Mouse (Mus musculus) embryonic facial prominence, embryonic 14.5 days (tissue): ENCODE measurements around the gene Pex19. TPM values are rescaled to one million over a fixed set of nuclear protein-coding genes. Genes with fewer than 3 reads are reported as not detected.

Experiments
- ATAC-seq: fragments of 200-750 bp; cut with Nextera tagmentation; 2 replicates; pipeline ENCODE4 v1.8.0; 2017; ENCODE audit warnings: low read depth, moderate number of reproducible peaks, moderate TSS enrichment
- DNase-seq: peaks from one replicate; pipeline ENCODE4 v3.0.0-alpha.2; 2015; ENCODE audit warnings: low spot score
- H3K27ac ChIP-seq: fragments of 300-500 bp; sonication (generic); replicated peaks from 2 replicates; pipeline ENCODE4 v1.5.1; 2014; ENCODE audit warnings: low read depth, mild to moderate bottlenecking, low read length, moderate library complexity
- H3K27me3 ChIP-seq: fragments of 300-500 bp; sonication (generic); replicated peaks from 2 replicates; pipeline ENCODE4 v1.6.1; 2014; ENCODE audit warnings: low read length; ENCODE audit not compliant: control insufficient read depth, insufficient read depth
- H3K36me3 ChIP-seq: fragments of 300-500 bp; sonication (generic); 2 replicates; pipeline ENCODE4 v1.6.1; 2014; ENCODE audit warnings: low read length, mixed read lengths; ENCODE audit not compliant: control insufficient read depth, insufficient read depth
- H3K4me1 ChIP-seq: fragments of 300-500 bp; sonication (generic); 2 replicates; pipeline ENCODE4 v1.6.1; 2014; ENCODE audit warnings: antibody characterized with exemption, low read length; ENCODE audit not compliant: control insufficient read depth, insufficient read depth
- H3K4me2 ChIP-seq: fragments of 300-500 bp; sonication (generic); 2 replicates; pipeline ENCODE4 v1.6.1; 2014; ENCODE audit warnings: low read depth, mild to moderate bottlenecking, low read length, moderate library complexity, mixed read lengths
- H3K4me3 ChIP-seq: fragments of 300-500 bp; sonication (generic); 2 replicates; pipeline ENCODE4 v1.5.1; 2014; ENCODE audit warnings: low read depth, mild to moderate bottlenecking, low read length
- H3K9ac ChIP-seq: fragments of 300-500 bp; sonication (generic); 2 replicates; pipeline ENCODE4 v1.6.1; 2014; ENCODE audit warnings: low read depth, mild to moderate bottlenecking, low read length, moderate library complexity, mixed read lengths
- H3K9me3 ChIP-seq: fragments of 300-500 bp; sonication (generic); 2 replicates; pipeline ENCODE4 v1.6.1; 2016; ENCODE audit warnings: low read length; ENCODE audit not compliant: control insufficient read depth
- WGBS: fragments of 180-500 bp; shearing (Covaris S2); extraction: QIAGEN DNeasy Blood & Tissue Kit; methylation state at CpG from one replicate; pipeline ENCODE4 v1.1.7; 2014; 5-methylcytosine and 5-hydroxymethylcytosine counted together
- polyA plus RNA-seq: library from polyadenylated mRNA; unstranded; fragments of >200 nt; fragmentation: Nextera tagmentation; extraction: Ambion mirVana; gene quantifications from 2 replicates; pipeline ENCODE4 v1.2.1, GENCODE M21; 2014

Pex19 gene
- 130 and 148 TPM in 2 replicates for polyA plus RNA-seq

GRCm38 (mm10) chr1:172126376-172127347 is at the start of gene Pex19:
Pex19 (plus strand) TSS chr1:172126755.
- Histone ChIP-seq H3K9me3 (no peaks in the 10 kb centered on the region), H3K36me3 (peaks cover 54% of the 10 kb centered on the region), H3K4me3 (peak within 1 kb of the TSS; percentile 82), H3K4me2 (peak within 1 kb of the TSS; percentile 79), H3K27me3 (no peaks in the 10 kb centered on the region), H3K4me1 (peaks cover 5% of the 10 kb centered on the region), H3K9ac (peak within 1 kb of the TSS; percentile 88), H3K27ac (peak within 1 kb of the TSS; percentile 68; the same call in 1 of the 2 replicates)
- ATAC-seq (peak; percentile 96), DNase-seq (peak; percentile 96)
- WGBS: under 1% methylated on average over 42 of the region's 42 CpGs

- H3K4me2 ChIP-seq: no peak overlapping the region
- H3K9ac ChIP-seq: no peak overlapping the region
- H3K27me3 ChIP-seq: no peaks in the 10 kb centered on the region
- peaks cover 70% of the 10 kb centered on the region for H3K36me3 ChIP-seq
- no peak for ATAC-seq
- WGBS: 77% methylated on average over 5 of the region's 5 CpGs
- no peaks in the 10 kb centered on the region for H3K4me1 ChIP-seq
- no peaks in the 10 kb centered on the region for H3K9me3 ChIP-seq
- no peak overlapping the region for H3K27ac ChIP-seq
- no peak for DNase-seq
- H3K4me3 ChIP-seq: no peak overlapping the region
Measured at GRCm38 (mm10) chr1:172077981-172078380, 48.6 kb upstream of the Pex19 start.

- Histone ChIP-seq H3K27me3 (no peaks in the 10 kb centered on the region), H3K9me3 (no peaks in the 10 kb centered on the region), H3K4me2 (peak within 1 kb of the TSS; percentile 67), H3K4me1 (peaks cover 13% of the 10 kb centered on the region), H3K9ac (peak within 1 kb of the TSS; percentile 85), H3K27ac (peak within 1 kb of the TSS; percentile 84), H3K4me3 (peak within 1 kb of the TSS; percentile 55), H3K36me3 (peaks cover 29% of the 10 kb centered on the region)
- ATAC-seq: peak; percentile 99
- peak; percentile 98 for DNase-seq
- WGBS: under 1% methylated on average over 32 of the region's 40 CpGs
Measured at GRCm38 (mm10) chr1:172082101-172082898, 44.3 kb upstream of the Pex19 start, which contains the start of the genes Copa and Ncstn. Copa (plus strand) TSS chr1:172082529. Ncstn (minus strand) TSS chr1:172082795.

- DNase-seq (no peak), ATAC-seq (peak; percentile 60)
- Histone ChIP-seq H3K9me3 (no peaks in the 10 kb centered on the region), H3K9ac (peak overlapping the region; percentile 85), H3K4me3 (peak overlapping the region; percentile 55), H3K27ac (peak overlapping the region; percentile 60), H3K36me3 (peaks cover 25% of the 10 kb centered on the region), H3K27me3 (no peaks in the 10 kb centered on the region), H3K4me1 (peaks cover 13% of the 10 kb centered on the region), H3K4me2 (peak overlapping the region; percentile 67)
- WGBS: 2% methylated on average over 12 of the region's 24 CpGs
Measured at GRCm38 (mm10) chr1:172082899-172083445, 43.6 kb upstream of the Pex19 start.

GRCm38 (mm10) chr1:172093522-172093921 is 33.0 kb upstream of the Pex19 start:
- Histone ChIP-seq H3K4me2 (no peak overlapping the region), H3K4me1 (no peaks in the 10 kb centered on the region), H3K27me3 (no peaks in the 10 kb centered on the region), H3K27ac (no peak overlapping the region), H3K9me3 (no peaks in the 10 kb centered on the region), H3K4me3 (no peak overlapping the region), H3K9ac (no peak overlapping the region), H3K36me3 (peaks cover 92% of the 10 kb centered on the region)
- no peak for ATAC-seq
- 67% methylated on average over 3 of the region's 3 CpGs for whole genome bisulfite sequencing
- no peak for DNase-seq

GRCm38 (mm10) chr1:172094295-172094694 is 32.3 kb upstream of the Pex19 start:
- Histone ChIP-seq H3K27me3 (no peaks in the 10 kb centered on the region), H3K4me2 (no peak overlapping the region)
- no peak for ATAC-seq

GRCm38 (mm10) chr1:172095202-172095601 is 31.4 kb upstream of the Pex19 start:
- Histone ChIP-seq H3K4me3 (no peak overlapping the region), H3K4me1 (no peaks in the 10 kb centered on the region), H3K27me3 (no peaks in the 10 kb centered on the region), H3K27ac (no peak overlapping the region), H3K36me3 (peaks cover 89% of the 10 kb centered on the region), H3K9ac (no peak overlapping the region), H3K9me3 (no peaks in the 10 kb centered on the region), H3K4me2 (no peak overlapping the region)
- ATAC-seq (no peak), DNase-seq (peak; percentile 4)
- 80% methylated on average over 6 of the region's 6 CpGs for WGBS

More at GRCm38 (mm10) chr1:172094295-172094694, 32.3 kb upstream of the Pex19 start:
- H3K9ac ChIP-seq: no peak overlapping the region
- no peak overlapping the region for H3K4me3 ChIP-seq
- no peak overlapping the region for H3K27ac ChIP-seq
- peaks cover 89% of the 10 kb centered on the region for H3K36me3 ChIP-seq
- no peak for DNase-seq
- no peaks in the 10 kb centered on the region for H3K9me3 ChIP-seq
- H3K4me1 ChIP-seq: no peaks in the 10 kb centered on the region

GRCm38 (mm10) chr1:172099325-172100033 is 27.1 kb upstream of the Pex19 start:
- H3K9ac ChIP-seq: no peak overlapping the region
- no peak overlapping the region for H3K27ac ChIP-seq
- no peak for ATAC-seq
- H3K4me2 ChIP-seq: no peak overlapping the region
- peaks cover 92% of the 10 kb centered on the region for H3K36me3 ChIP-seq
- no peaks in the 10 kb centered on the region for H3K9me3 ChIP-seq
- no peak for DNase-seq
- H3K27me3 ChIP-seq: no peaks in the 10 kb centered on the region
- no peaks in the 10 kb centered on the region for H3K4me1 ChIP-seq
- no peak overlapping the region for H3K4me3 ChIP-seq
- 90% methylated on average over 6 of the region's 6 CpGs for WGBS
